Mouse (Mus musculus) heart, adult 2 months (tissue): ENCODE results near the gene Dnah8.

Experiments used
- CTCF ChIP-seq: fragments of 200-600 bp; IDR thresholded peaks from 2 replicates; pipeline ENCODE4 v1.8.1; 2022; ENCODE audit warnings: antibody characterized with exemption, mild to moderate bottlenecking, moderate library complexity
- POLR2A ChIP-seq: fragments of 200-500 bp; IDR thresholded peaks from 2 replicates; pipeline ENCODE4 v1.6.1; 2011; ENCODE audit warnings: mild to moderate bottlenecking, low read depth, low read length, control low read depth; ENCODE audit not compliant: insufficient read depth

GRCm38 (mm10) chr17:30605001-30605400 lies 19.2 kb upstream of the Dnah8 start:
- TF ChIP-seq CTCF (no peak), POLR2A (no peak)
